Mouse (Mus musculus): ENCODE results near the gene Pfdn6.
"Not testable (repeated sequence)": the region's sequence is repeated elsewhere in the genome, so short reads cannot be mapped to it uniquely, and the experiment has no call there.

The Pfdn6 gene

GRCm38 (mm10) chr17:33955555-33956214, 15.5 kb upstream of the Pfdn6 start, which contains the start of the genes Vps52 and Rps18:
TSS of gene Vps52 (plus strand) at chr17:33955812.
TSS of gene Rps18 (minus strand) at chr17:33956001.
- peak; percentile 98 for DNase-seq (ENCODE audit: low read depth)

GRCm38 (mm10) chr17:33954646-33955554, 14.8 kb upstream of the Pfdn6 start:
- peak; percentile 42 for DNase-seq (ENCODE audit: low read depth)

GRCm38 (mm10) chr17:33953961-33954565, 13.9 kb upstream of the Pfdn6 start:
- no peak for DNase-seq (ENCODE audit: low read depth)

- no peak for DNase-seq (ENCODE audit: low read depth)
Observed at GRCm38 (mm10) chr17:33953310-33953709, 13.2 kb upstream of the Pfdn6 start.

DNA sequence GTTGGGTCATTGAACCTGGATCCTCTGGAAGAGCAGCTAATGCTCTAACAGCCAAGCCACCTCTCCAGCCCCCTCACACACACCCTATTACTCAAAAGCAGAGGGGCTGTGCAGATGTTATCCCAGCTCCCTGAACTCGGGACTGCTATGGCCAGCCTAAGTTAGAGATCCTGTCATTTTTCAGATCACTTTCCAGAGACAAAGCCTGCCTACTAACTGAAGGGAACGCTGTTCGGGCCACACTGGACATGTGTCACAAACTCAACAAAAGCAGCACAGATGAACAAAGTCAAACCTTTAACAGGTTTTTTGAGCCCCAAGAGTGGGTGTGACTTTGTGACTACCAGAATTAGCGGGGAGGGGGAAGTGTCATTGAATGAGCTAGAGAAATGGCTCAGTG, 12.7 kb upstream of the Pfdn6 start:
- DNase-seq (ENCODE audit: low read depth), result no peak

GRCm38 (mm10) chr17:33952015-33952414, 11.9 kb upstream of the Pfdn6 start:
- not testable (repeated sequence) for DNase-seq (ENCODE audit: low read depth)

DNA sequence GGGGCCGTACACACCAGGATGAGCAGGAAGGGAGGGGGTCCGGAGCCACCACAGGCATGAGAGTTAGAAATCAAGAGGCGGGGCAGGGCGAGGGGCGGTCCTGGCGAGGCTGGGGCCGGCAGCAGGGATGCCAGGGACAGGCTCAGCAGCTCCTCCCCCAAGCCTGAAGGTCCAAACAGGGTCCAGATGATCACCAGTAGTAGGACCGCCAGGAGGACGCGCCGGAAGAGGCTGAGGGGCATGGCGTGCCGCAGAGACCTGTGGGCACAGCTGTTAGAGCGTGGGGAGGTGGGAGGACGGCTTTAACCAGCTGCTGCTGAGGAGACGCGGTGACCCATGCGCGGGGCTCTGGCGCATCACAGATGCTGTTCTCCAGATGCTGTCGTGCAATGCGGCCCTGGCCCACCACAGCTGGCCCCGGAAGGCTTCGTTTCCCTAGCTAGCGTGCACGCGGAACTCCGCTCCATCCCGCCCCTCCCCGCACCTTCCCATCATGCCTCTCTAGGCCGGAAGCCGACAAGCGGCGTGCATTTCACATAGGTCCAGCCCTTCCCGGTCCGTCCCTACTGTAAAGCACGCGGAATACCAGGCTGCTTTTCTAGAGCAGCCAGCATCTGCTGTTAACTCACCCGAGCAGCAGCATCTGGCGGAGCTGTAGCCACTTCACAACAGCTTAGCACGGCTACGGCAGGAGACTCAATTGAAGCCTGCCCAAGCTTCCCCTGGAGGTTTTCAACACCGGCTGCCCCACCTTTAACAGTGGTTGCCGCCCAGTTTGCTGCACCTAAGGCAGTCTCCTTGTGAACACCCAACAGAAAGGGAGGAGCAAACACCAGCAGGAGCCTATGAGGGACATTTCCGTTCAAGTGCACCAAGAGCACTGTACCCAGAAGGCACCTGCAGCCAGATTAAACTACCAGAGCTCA, 11.1 kb upstream of the Pfdn6 start, which contains the start of gene B3galt4:
TSS of gene B3galt4 (minus strand) at position 468 of the 926 bp plus-strand sequence.
- DNase-seq (ENCODE audit: low read depth), result peak; percentile 92

- DNase-seq (ENCODE audit: low read depth), result no peak
Observed at GRCm38 (mm10) chr17:33950131-33950625, 10.0 kb upstream of the Pfdn6 start.

DNA sequence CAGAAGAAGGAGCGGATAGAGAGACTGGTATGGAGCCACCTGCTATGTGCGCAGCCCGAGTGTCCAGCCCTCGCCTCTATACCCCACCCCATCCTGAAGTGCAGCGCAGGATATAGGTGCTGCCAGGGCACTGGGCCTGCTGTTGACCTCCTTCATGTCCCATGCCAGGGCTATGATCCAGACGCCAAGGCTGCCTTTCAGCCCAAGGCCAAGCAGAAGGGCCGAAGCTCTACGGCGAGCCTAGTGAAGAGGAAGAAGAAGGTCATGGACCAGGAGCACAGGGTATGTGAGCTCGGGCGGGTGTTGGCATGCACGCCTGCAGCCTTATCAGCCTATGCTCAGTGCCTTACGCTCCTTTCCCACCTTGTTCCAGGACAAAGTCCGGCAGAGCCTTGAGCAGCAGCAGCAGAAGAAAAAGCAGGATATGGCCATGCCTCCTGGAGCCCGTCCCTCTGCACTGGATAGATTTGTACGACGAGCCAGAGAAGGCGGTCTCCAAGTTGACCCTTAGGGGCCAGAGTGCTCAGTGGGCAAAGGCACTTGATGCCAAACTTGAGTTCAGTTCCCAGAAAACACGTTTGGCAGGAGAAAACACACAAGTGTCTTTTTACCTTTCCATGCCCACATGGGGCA, 8.9 kb upstream of the Pfdn6 start:
- DNase-seq (ENCODE audit: low read depth), result no peak

GRCm38 (mm10) chr17:33948090-33948904, 8.2 kb upstream of the Pfdn6 start:
- DNase-seq (ENCODE audit: low read depth), result no peak

GRCm38 (mm10) chr17:33947430-33948089, 7.4 kb upstream of the Pfdn6 start:
- peak; percentile 62 for DNase-seq (ENCODE audit: low read depth)

DNA sequence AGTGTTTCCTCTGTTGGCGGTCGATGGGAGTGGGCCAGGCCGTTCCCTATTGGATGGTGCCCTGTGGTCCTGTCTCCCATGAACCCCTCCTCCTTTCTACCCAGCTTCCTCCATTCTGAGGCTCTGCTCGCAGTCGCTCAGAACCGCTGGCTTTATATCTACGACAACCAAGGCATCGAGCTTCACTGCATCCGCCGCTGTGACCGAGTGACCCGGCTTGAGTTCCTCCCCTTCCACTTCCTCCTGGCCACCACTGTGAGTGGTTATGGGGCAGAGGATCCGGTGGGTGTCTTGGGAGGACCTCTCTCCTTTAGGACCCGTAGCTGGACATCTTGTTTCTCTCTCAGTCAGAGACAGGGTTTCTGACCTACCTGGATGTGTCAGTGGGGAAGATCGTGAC, 3.3 kb upstream of the Pfdn6 start:
- DNase-seq (ENCODE audit: low read depth), result no peak

DNA sequence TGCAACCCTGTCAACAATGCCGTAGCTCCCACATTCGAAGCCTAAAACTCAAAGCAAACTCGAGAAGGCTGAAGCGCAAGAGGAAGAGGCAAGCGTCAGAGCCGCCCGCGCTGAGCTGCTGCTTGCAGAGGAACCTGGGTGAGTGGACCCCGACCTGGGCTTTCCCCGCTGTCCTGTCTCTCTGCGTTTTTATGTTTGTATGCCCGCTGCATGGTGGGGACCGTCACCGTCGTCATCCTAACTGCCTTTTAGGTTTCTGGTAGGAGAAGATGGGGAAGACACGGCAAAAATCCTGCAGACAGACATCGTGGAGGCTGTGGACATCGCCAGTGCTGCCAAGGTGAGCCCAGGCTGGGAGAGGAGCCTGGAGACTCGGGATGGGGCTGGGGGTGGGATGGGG, 1.2 kb upstream of the Pfdn6 start:
- peak; percentile 46 for DNase-seq (ENCODE audit: low read depth)

GRCm38 (mm10) chr17:33940981-33941380, 838 bp upstream of the Pfdn6 start:
- peak; percentile 60 for DNase-seq (ENCODE audit: low read depth)

- DNase-seq (ENCODE audit: low read depth), result no peak
Observed at GRCm38 (mm10) chr17:33938783-33939182, 1.4 kb downstream of the Pfdn6 start.

DNA sequence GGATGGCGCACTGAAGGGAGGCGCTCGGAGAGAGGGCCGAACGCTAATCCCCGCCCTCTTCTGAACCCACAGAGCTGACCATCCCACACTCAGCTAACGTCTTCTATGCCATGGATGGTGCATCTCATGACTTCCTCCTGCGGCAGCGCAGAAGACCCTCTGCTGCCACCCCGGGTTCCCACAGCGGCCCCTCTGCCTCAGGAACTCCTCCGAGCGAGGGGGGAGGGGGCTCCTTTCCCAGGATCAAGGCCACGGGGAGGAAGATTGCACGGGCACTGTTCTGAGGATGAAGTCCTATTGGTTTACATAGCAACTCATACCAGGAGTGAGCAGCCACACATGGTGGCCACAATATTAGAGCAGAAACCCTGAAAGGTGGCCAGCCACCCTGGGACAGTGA, 3.1 kb downstream of the Pfdn6 start:
- no peak for DNase-seq (ENCODE audit: low read depth)

DNA sequence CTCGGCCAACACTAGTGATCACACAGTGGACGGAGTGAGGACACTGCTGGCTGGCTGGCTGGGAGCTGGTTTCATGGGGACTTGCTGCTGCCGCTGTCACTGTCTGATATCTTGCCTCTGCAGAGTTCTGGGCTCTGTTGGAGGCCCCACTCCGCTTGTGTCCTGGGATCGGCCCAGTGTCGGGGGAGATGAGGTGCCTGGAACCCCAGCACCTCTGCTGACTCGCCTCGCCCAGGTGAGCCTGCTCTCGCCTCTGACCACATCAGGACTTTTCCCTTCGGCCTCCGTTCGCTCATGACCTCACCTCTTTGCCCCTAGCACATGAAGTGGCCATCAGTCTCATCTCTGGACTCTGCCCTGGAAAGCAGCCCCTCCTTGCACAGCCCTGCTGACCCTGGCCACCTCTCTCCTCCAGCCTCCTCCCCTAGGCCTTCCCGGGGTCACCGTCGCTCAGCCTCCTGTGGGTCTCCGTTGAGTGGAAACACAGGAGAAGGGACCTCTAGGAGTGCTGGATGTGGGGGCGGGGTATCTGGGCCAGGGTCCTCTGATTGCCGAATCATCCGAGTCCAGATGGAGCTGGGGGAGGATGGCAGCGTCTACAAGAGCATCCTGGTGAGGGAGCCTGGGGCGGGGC, 4.6 kb downstream of the Pfdn6 start:
- no peak for DNase-seq (ENCODE audit: low read depth)

DNA sequence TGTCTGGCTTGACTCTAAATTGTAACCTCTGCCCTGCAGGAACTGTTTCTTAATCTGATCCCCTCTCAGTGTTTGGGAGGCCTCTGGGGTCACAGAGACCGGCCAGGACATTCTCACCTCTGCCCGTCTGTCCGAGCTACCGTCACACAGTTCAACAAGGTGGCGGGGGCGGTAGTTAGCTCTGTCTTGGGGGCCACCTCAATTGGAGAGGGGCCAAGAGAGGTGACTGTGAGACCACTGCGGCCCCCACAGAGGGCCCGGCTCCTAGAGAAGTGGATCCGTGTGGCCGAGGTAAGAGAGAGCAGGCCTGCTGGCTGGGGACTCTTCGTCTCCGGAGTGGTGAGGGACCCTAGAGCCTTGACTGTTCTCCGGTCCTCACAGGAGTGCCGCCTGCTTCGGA, 7.2 kb downstream of the Pfdn6 start:
- no peak for DNase-seq (ENCODE audit: low read depth)

DNA sequence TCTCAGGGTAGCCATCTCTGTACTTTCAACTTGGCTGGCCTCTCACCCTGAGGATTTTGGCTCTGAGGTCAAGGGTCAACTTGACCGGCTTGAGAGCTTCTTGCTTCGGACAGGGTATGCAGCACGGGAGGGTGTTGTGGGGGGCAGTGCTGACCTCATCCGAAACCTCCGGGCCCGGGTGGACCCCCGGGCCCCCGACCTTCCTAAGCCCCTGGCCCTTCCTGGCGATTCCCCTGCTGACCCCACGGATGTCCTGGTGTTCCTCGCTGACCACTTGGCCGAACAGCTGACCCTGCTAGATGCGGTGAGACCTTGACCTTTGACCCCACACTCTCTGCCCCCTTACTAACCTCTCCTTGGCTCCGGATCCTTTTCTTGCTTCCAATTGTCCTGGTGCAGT, 7.7 kb downstream of the Pfdn6 start:
- DNase-seq (ENCODE audit: low read depth), result no peak
